Mouse (Mus musculus) megakaryocyte-erythroid progenitor cell, adult 5-6 weeks (primary cell): ENCODE measurements around the gene Serpinb6a. TPM values are rescaled to one million over a fixed set of nuclear protein-coding genes. Genes with fewer than 3 reads are reported as not detected.
"Not testable (repeated sequence)": the region's sequence is repeated elsewhere in the genome, so short reads cannot be mapped to it uniquely, and the experiment has no call there.

Experiments used
- ATAC-seq: replicated peaks from 2 replicates; pipeline ENCODE4 v1.8.0; 2016; ENCODE audit warnings: mild to moderate bottlenecking, inconsistent platforms; ENCODE audit not compliant: severe bottlenecking, poor library complexity, low FRiP score, low TSS enrichment
- total RNA-seq, 2 experiments: library from RNA; stranded (forward) in 1 of 2; stranded (reverse) in 1 of 2; fragments of 200-1000, 215-1000 nt in 1 of 2; fragments of >200 nt in 1 of 2; fragmentation: Nextera tagmentation in 1 of 2; gene quantifications; 2 replicates each; pipeline ENCODE4 v1.2.3; 2014 to 2017

Serpinb6a gene
- total RNA-seq, 2 experiments from 2014 or later = 8.6 to 9.4 TPM

DNA sequence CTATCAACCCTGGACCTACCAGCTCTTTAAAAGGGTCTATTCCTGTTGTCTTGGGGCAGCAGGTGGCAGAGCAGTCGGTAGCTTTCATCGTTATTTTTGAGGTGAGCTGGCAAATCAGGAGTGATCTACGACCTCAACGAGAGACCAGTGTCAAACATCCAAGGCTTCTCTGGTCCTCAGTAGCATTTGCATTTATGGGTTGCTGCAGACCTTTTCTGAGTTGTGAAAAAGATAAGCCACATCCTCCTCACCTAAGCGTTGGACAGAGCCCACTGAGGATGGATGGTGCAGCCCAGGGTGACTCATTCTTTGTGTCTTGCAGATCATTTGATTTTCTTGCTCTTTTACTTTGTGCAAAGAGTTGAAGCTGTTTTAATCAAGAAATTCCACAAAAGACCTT lies 464 bp upstream of the Serpinb6a start:
- peak; percentile 13; the same call in 1 of the 2 replicates for ATAC-seq

DNA sequence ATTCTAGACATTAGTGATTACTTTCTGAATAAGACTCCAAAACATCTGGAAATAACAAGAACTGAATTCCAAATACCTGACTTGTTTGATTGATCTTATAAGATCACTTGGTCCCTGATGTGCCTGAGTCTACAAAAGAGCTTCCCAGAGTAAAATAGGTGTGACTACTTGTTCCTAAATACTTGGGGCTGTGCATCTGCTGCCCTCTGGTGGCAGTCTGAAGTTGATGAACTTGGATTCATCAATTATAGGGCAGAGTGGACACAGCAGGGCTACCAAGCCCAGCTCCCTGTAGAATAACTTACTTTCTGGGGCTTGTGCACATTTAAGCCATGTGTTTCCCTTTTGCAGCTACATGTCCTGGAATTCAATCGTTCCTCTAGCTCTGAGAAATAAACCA lies 7.4 kb downstream of the Serpinb6a start:
- ATAC-seq = peak; percentile 87

DNA sequence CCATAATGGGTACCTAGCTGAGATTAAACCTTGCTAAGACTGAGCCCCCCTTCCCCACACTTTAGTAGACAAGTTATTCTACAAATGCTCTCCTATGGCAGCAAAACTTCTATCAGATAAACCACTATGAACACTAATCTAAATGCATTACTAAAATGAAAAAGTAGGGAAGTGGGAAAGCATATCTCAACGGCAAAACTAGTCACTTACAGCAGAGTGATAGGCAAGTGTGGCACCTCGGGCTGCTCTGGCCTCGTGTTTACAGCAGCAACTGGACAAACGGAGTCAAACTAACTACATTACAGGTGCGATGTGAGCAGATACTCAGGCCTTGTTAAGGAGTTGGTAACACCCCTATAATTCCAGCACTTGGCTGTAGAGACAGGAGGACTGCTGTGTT lies 13.0 kb downstream of the Serpinb6a start:
- ATAC-seq = no peak

GRCm38 (mm10) chr13:33966574-33966973 lies 36.0 kb downstream of the Serpinb6a start:
- ATAC-seq = no peak

DNA sequence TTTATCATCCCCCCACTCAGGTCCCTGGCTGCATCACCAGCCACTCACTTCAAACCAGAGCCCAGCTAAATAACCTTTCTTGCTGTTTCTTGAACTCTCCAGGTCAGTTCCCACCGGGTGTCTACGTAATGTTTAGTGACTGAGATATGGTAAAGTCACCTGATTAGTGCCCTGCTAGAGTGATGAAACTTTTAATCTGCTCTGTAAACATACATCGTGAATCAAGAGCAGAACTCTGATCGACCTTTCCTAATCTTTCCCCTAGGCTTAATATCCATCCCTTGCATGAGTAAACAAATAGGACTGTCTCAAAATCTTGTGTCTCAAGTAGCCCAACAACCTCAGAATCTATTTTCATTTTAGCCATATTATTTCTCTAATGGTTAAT lies 36.6 kb downstream of the Serpinb6a start:
- ATAC-seq = 0 out of 2 replicates have a peak, but pooled peaks have one; percentile 3

DNA sequence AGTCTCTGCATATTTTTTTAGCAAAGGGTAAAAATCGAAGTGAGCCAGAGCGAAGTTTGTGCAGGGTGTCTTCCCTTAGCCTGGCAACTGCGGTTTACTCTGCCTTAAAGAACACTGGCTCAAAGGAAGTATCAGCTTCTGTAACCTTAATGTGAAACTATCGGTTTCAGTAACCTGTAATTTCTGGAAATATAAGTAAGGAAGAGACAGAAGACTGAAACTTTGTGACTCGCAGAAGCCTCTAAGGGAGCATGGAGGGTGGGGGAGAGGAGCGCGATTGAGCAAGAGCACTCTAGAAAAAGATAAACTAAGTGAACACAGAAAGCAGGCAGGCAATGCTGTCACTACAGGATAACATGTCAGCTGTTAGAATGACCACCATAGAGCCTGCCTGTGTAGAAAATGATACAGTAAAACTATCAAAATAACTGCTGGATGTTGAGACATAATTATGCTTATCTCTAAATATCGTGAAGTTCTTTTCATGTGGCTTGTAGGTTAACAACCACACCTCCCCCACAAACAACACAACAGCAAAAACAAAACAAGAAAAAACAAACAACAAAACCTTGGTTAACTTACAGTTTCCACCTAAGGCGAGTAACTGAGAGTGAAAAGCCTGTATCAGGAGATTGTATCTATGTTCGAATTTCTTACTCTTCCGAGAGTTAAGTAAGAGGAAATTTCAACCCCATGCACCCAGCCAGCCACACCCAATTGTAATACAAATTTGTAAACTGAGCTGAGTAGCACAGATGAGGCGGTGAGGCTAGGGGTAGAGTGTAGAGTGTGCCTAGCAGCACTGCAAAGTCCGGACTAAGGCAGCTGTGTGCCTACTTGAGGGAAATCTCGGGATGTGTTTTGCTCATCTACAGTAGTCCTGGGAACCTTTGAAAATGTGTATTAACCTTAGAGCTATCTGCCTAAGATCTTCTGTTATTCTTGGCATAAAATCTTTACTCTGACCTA lies 37.3 kb downstream of the Serpinb6a start:
- peak; percentile 94 for ATAC-seq

DNA sequence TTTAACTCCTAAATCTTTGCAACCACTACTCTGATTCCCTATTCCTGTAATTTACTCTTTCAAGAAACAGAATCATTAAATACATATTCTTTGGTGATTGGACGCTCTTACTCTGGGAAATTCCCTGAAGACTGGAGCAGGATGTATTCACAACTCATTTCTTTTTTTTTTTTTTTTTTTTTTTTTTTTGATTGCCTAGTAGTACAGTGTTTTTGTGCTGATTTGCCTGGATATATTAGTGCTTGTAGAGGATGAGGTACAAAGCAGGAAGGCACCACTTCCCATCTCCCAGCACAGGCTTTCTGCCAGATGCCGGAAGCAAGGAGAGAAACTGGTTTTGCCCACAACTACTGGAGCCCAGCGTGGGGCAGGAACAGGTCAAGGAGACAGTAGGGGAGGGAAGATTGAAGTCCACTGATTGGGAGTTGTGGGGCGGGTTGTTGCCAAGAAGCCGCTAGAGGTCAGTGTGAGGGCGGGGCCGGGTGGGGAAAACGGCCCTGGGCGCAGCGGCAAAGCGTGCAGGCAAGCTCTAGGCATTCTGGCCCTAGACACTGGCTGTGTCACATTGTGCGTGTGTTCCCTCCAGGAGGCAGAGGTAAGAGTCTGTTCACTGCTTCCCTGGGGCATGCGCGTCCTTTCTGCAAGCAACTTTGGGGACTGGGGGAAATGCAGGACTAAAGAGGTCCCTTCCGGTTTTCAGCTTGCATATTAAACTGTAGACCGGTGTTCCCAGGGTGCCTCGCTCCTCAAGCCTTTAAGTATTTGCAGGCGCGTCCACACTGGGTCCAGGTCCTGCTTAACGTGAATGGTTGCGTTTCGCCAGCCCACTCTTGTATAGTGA lies 38.2 kb downstream of the Serpinb6a start, which contains the start of gene Nqo2:
Nqo2 (plus strand) TSS at position 482 of the 841 bp plus-strand sequence.
- ATAC-seq = peak; percentile 79

DNA sequence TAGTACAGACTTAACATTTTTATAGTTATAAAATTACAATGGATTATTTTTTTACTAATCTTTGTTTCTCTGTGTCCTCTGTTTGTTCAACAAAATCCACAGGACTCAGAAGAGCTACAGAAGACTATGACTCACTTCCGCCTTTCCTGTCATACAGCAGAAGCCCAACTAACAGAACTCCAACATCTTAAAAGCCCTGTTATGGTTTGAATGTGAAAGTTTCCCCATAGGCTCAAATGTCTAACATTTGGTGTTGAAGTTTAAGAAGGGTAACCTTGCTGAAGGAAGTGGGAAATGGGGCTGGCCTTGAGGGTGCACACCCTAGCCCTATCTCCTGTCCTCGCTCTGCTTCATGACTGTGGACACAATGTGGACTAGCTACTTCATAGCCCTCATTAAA lies 42.8 kb downstream of the Serpinb6a start:
- no peak for ATAC-seq

GRCm38 (mm10) chr13:33956571-33957421 lies 45.8 kb downstream of the Serpinb6a start:
- peak; percentile 89 for ATAC-seq

DNA sequence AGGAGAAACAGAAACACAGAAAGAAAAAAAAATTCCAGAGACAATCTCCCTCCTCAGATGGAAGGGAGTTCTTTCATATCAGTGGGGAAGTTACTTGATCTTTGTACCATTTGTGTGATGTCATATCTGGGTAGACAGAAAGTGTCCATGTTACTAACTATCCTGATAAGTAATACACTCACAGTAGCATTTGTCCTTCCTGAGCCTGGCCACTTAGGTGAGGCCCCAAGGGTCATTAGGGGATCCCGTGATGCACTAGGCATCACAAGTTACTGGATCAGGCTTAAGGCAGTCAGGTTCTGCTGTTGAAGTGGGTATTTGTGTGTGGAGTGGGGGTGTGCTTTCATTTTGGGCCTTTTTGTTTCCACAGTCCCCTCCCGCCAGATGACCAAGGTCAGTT lies 49.6 kb downstream of the Serpinb6a start:
- no peak for ATAC-seq

DNA sequence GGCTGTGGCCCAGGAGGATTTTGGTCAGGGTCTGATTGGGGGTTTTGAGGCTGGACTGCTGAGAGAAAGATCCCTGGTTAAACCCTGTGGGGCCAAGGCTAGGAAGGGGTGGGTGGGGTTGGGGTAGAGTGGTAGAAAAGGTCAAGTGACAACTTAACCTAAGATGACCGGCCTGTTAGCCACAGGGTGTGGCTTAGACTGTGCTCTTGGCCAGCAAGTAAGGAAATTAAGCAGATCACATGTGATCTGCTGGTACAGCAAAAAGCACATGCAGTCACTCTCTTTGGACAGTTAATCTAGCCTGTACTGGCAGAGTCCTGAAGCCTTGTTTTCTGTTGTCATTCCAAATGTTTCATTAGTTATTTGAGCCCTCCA lies 50.5 kb downstream of the Serpinb6a start:
- no peak for ATAC-seq

- no peak for ATAC-seq
Measured at GRCm38 (mm10) chr13:33951308-33952074, 51.1 kb downstream of the Serpinb6a start.

GRCm38 (mm10) chr13:33942212-33942779 lies 60.3 kb downstream of the Serpinb6a start:
- ATAC-seq = peak; percentile 65

DNA sequence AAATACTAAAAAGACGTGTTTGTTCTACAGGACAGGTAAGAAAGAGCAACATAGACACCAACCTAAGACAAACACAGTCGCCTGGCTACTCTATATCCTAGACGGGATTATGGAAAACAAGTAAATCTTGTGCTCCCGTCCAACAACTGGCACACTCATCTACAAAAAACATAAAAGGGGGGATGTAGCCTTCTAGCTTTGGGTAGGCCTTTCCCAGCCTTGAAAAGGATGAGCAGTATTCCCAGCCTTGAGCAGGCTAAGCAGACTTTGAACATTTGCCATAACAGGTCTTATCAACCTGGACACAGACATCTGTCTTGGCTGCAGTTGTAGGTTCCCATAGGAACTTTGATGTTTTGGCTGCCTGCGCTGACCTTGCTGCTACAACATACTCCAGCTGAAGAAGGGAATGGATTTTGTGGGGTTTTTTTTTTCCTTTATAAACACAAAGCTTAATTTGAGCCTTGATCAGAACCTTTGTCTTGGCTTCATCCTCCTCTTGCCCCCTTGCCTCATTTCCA lies 61.2 kb downstream of the Serpinb6a start:
- ATAC-seq = no peak

GRCm38 (mm10) chr13:33937587-33937986 lies 65.0 kb downstream of the Serpinb6a start:
- ATAC-seq = not testable (repeated sequence)

DNA sequence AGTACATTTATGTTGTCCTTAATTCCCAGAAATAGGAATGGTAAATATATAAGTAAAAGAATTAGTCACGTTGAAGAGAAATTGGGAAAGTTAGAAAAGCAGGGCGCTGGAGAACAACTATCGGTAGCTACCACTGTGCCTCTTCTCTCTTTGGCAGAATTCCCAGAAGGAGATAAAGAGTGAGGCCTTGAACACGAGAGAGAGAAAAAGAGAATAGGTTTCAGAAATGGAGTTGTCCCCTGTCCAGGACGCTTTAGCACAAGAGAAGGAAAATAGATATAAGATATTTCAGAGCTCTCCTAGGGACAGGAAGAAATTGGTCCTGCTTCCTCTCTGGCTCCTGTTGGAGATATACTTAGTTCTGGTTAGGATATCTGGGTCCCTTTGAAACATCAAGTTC lies 65.4 kb downstream of the Serpinb6a start:
- ATAC-seq = no peak

- ATAC-seq = peak; percentile 67
Measured at GRCm38 (mm10) chr13:33935465-33936181, 67.0 kb downstream of the Serpinb6a start.
